Mouse (Mus musculus): ENCODE data around the gene Gpr158.

DNA sequence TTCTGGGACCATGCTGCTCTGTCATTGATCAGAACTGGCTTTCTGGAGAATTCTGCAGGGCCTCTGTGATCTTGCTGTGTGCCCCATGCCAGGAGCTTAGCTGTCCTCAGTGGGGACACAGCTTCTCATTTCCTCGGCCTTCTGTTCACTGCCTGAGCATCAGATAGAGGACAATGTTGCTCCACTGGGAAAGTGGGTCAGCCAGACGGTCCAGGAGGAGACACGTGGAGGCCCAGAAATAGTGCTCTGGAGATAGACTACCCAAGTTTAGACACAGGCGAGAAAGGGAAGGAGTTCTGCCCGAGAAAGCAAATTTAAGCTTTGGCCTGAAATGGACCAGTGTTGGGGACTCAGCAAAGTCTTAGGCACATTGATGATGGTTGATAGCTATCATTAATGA is 23.5 kb upstream of the Gpr158 start:
- TF ChIP-seq CTCF (IDR thresholded peaks at IDR 0.05; ENCODE audit: control insufficient read depth, insufficient read depth, insufficient read length) (no peak), MAX (IDR thresholded peaks at IDR 0.05) (no peak), CEBPB (IDR thresholded peaks at IDR 0.05; ENCODE audit: low read depth) (no peak), MYOD1 (IDR thresholded peaks at IDR 0.05; ENCODE audit: control insufficient read depth, insufficient read length, low read depth) (no peak), FOSL1 (IDR thresholded peaks at IDR 0.05; ENCODE audit: insufficient read depth, low read length, poor library complexity, severe bottlenecking) (no peak), USF1 (IDR thresholded peaks at IDR 0.05; ENCODE audit: low read depth) (no peak)
